Mouse (Mus musculus) embryonic facial prominence, embryonic 15.5 days (tissue): ENCODE data around the gene Mthfr. TPM values are rescaled to one million over a fixed set of nuclear protein-coding genes. Genes with fewer than 3 reads are reported as not detected.

ENCODE experiments used
- ATAC-seq: fragments of 200-750 bp; cut with Nextera tagmentation; 2 replicates; pipeline ENCODE4 v1.8.0; 2017; ENCODE audit warnings: low read depth, moderate TSS enrichment; ENCODE audit not compliant: insufficient number of reproducible peaks, low FRiP score, low TSS enrichment
- H3K27ac ChIP-seq: fragments of 300-500 bp; sonication (generic); replicated peaks from 2 replicates; pipeline ENCODE4 v1.5.1; 2015; ENCODE audit warnings: mild to moderate bottlenecking, inconsistent platforms
- H3K27me3 ChIP-seq: fragments of 300-500 bp; sonication (generic); 2 replicates; pipeline ENCODE4 v1.6.1; 2015; ENCODE audit warnings: inconsistent platforms
- H3K36me3 ChIP-seq: fragments of 300-500 bp; sonication (generic); 2 replicates; pipeline ENCODE4 v1.6.1; 2015; ENCODE audit warnings: mild to moderate bottlenecking, inconsistent platforms
- H3K4me1 ChIP-seq: fragments of 300-500 bp; sonication (generic); 2 replicates; pipeline ENCODE4 v1.6.1; 2015; ENCODE audit warnings: inconsistent platforms
- H3K4me2 ChIP-seq: fragments of 300-500 bp; sonication (generic); replicated peaks from 2 replicates; pipeline ENCODE4 v1.6.1; 2015; ENCODE audit warnings: mild to moderate bottlenecking, inconsistent platforms
- H3K4me3 ChIP-seq: fragments of 300-500 bp; sonication (generic); replicated peaks from 2 replicates; pipeline ENCODE4 v1.5.1; 2015; ENCODE audit warnings: mild to moderate bottlenecking, inconsistent platforms
- H3K9ac ChIP-seq: fragments of 300-500 bp; sonication (generic); 2 replicates; pipeline ENCODE4 v1.6.1; 2015; ENCODE audit warnings: inconsistent platforms
- H3K9me3 ChIP-seq: fragments of 300-500 bp; sonication (generic); replicated peaks from 2 replicates; pipeline ENCODE4 v1.6.1; 2016; ENCODE audit warnings: inconsistent platforms
- WGBS: fragments of 180-500 bp; shearing (Covaris S2); methylation state at CpG from one replicate; pipeline ENCODE4 v1.1.7; 2015; 5-methylcytosine and 5-hydroxymethylcytosine counted together
- polyA plus RNA-seq: library from polyadenylated mRNA; unstranded; fragments of >200 nt; fragmentation: Nextera tagmentation; extraction: Ambion mirVana; gene quantifications from 2 replicates; pipeline ENCODE4 v1.2.1, GENCODE M21; 2015

Gene Mthfr
- polyA plus RNA-seq, 1 experiment from 2014 or later, result 24.9 TPM

GRCm38 (mm10) chr4:148054961-148055695 lies 16.3 kb downstream of the Mthfr start:
- WGBS, result 91% methylated on average over 21 of the region's 21 CpGs
- no peak overlapping the region for H3K9ac ChIP-seq
- no peak overlapping the region for H3K4me3 ChIP-seq
- no peaks in the 10 kb centered on the region for H3K4me1 ChIP-seq
- H3K27ac ChIP-seq, result no peak overlapping the region
- H3K9me3 ChIP-seq, result no peaks in the 10 kb centered on the region
- peaks cover 85% of the 10 kb centered on the region for H3K36me3 ChIP-seq
- no peak for ATAC-seq
- H3K27me3 ChIP-seq, result no peaks in the 10 kb centered on the region
- H3K4me2 ChIP-seq, result no peak overlapping the region

- H3K9me3 ChIP-seq, result no peaks in the 10 kb centered on the region
- H3K4me1 ChIP-seq, result no peaks in the 10 kb centered on the region
- H3K9ac ChIP-seq, result no peak overlapping the region
- peaks cover 74% of the 10 kb centered on the region for H3K36me3 ChIP-seq
- WGBS, result 79% methylated on average over 7 of the region's 7 CpGs
- no peak overlapping the region for H3K4me2 ChIP-seq
- ATAC-seq, result no peak
- H3K27ac ChIP-seq, result 0 out of 2 replicates have a peak overlapping the region, but pooled peaks have one; percentile 17
- no peaks in the 10 kb centered on the region for H3K27me3 ChIP-seq
- H3K4me3 ChIP-seq, result no peak overlapping the region
These were observed 17.4 kb downstream of the Mthfr start for GRCm38 (mm10) chr4:148056246-148056645.

DNA sequence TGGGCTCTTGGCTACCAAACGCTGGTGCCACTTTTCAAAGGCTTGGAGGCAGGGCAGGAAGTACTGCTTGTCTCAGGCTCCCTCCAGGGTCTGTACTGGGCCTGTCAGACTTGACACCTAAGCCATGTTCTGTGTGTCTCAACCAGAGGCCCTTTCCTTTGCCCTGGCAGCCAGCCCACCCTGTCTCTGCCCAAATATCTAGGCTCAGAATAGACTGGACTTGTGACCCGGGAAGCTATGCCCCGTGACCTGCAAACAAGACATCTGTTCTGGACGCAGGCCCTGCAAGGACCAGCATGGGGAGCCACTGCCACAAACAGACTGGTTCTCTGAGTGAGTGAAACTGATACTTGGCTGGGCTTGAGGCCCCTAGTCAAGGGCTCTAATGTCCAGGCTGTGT lies 17.9 kb downstream of the Mthfr start:
- no peak overlapping the region for H3K4me3 ChIP-seq
- peaks cover 69% of the 10 kb centered on the region for H3K36me3 ChIP-seq
- WGBS, result 75% methylated on average over 4 of the region's 4 CpGs
- no peaks in the 10 kb centered on the region for H3K9me3 ChIP-seq
- no peak for ATAC-seq
- H3K27ac ChIP-seq, result 0 out of 2 replicates have a peak overlapping the region, but pooled peaks have one; percentile 17
- H3K4me1 ChIP-seq, result no peaks in the 10 kb centered on the region
- H3K9ac ChIP-seq, result no peak overlapping the region
- H3K27me3 ChIP-seq, result no peaks in the 10 kb centered on the region
- H3K4me2 ChIP-seq, result no peak overlapping the region

DNA sequence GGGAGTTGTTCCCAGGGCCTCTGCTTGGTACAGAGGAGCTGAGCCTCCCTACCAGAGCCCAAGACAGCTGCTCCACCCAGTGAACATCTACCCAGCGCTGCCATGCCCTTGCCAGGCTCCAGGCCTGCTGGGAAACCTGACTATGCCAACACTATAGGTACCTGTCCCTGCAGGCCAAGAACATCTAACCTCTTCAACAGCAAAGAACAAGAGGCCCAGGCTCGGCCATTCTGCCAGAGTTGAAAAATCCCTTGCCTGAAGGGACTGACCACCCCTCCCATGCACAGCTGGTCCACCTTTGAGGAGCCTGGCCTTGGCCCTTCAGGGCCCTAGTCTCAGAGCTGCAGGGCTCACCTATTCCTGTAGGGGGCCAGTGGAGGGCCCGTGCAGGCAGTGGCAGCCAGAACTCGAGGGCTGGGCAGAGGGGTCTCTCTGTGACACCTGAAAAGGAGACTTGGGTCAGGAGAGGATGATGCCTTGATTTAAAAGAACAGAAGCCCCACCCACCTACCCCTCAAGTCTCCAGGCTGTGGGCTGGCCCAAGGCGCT lies 18.9 kb downstream of the Mthfr start:
- Histone ChIP-seq H3K4me2 (no peak overlapping the region), H3K36me3 (peaks cover 59% of the 10 kb centered on the region), H3K9me3 (no peaks in the 10 kb centered on the region), H3K4me3 (no peak overlapping the region), H3K27me3 (no peaks in the 10 kb centered on the region), H3K4me1 (no peaks in the 10 kb centered on the region), H3K9ac (no peak overlapping the region), H3K27ac (no peak overlapping the region)
- WGBS, result 62% methylated on average over 5 of the region's 5 CpGs
- ATAC-seq, result no peak

DNA sequence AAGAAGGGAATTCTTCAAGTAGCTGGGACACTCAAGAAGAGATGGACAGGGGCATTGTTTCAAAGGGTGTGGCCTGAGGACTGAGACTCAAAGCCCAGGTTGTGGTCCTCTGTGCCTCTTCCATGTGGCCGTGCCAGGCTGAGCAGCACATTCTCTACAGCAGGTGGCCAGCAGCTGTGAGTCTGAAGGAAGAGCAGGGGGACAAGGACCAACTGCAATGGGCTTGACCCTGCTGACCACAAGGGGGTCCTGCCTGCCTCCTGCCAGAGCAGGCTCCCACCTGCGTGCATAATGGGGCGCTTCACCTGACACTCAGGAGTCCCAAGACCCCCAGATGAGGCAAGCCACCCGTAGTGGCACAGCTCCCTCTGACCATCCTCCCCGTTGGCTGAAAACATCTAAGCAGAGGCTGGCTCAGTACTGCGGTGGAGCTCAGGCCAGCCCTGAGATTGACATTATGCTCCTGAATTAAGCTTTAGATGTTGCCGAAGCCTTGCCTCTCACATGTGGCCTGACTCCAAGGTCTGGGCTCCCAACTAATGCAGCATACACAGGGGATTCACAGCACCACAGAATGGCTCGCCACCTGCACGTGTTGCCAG lies 19.4 kb downstream of the Mthfr start:
- no peak overlapping the region for H3K4me3 ChIP-seq
- no peak overlapping the region for H3K4me2 ChIP-seq
- no peaks in the 10 kb centered on the region for H3K9me3 ChIP-seq
- WGBS, result 84% methylated on average over 9 of the region's 9 CpGs
- no peak overlapping the region for H3K9ac ChIP-seq
- peaks cover 54% of the 10 kb centered on the region for H3K36me3 ChIP-seq
- no peak overlapping the region for H3K27ac ChIP-seq
- no peaks in the 10 kb centered on the region for H3K4me1 ChIP-seq
- ATAC-seq, result no peak
- no peaks in the 10 kb centered on the region for H3K27me3 ChIP-seq

DNA sequence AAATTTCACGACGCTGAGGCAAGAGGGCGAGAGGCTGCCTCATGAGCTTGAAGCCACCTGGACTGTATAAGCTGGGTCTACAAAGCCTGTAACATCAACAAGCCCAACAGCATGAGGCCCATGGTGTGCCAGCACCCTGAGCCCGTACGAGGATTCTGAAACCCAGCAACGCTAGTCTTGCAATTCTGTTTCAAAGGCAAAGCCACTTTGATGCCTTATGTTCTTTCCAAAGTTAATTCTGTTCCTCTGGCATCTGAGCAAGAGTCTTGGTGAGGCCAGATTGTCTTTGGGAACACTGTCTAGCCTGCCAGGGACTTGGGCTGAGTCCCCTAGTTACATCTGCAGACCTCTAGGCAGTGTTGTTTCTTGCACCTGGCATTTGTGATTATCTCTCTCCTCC lies 20.1 kb downstream of the Mthfr start:
- no peak for ATAC-seq
- Histone ChIP-seq H3K27ac (no peak overlapping the region), H3K27me3 (no peaks in the 10 kb centered on the region), H3K4me3 (no peak overlapping the region), H3K36me3 (peaks cover 47% of the 10 kb centered on the region), H3K4me2 (no peak overlapping the region), H3K9ac (no peak overlapping the region), H3K9me3 (no peaks in the 10 kb centered on the region), H3K4me1 (no peaks in the 10 kb centered on the region)
- WGBS, result 93% methylated on average over 6 of the region's 6 CpGs

- Histone ChIP-seq H3K9me3 (no peaks in the 10 kb centered on the region), H3K36me3 (peaks cover 35% of the 10 kb centered on the region), H3K4me1 (no peaks in the 10 kb centered on the region), H3K27ac (no peak overlapping the region), H3K4me3 (no peak overlapping the region), H3K9ac (no peak overlapping the region), H3K27me3 (no peaks in the 10 kb centered on the region), H3K4me2 (no peak overlapping the region)
- 49% methylated on average over 13 of the region's 13 CpGs for WGBS
- ATAC-seq, result no peak
These were observed 21.5 kb downstream of the Mthfr start for GRCm38 (mm10) chr4:148060120-148061085.

DNA sequence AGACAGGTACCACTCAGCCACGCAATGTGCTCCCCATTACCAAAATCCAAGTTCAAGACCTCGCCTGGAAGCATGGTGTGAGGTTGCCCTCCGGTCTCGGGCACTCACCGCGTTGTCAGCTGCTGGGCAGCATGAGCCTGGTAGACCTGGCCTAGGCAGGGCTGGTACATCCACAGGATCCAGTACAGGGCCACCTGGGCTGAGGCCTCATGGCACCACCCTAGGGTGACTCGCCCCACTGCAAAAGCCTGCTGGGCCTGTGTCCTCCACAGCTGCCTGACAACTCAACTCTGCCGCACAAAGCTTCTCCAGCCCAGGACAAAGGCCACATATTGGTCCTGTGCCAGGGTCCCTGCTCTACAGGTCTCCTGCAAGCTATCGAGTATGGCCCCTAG lies 22.2 kb downstream of the Mthfr start:
- Histone ChIP-seq H3K4me3 (no peak overlapping the region), H3K36me3 (peaks cover 28% of the 10 kb centered on the region), H3K4me1 (0 out of 2 replicates have a peak, but pooled peaks cover 4% of the 10 kb centered on the region), H3K9me3 (no peaks in the 10 kb centered on the region), H3K4me2 (no peak overlapping the region), H3K27ac (no peak overlapping the region), H3K9ac (no peak overlapping the region), H3K27me3 (no peaks in the 10 kb centered on the region)
- 87% methylated on average over 9 of the region's 9 CpGs for WGBS
- no peak for ATAC-seq

GRCm38 (mm10) chr4:148065702-148066400 lies 27.0 kb downstream of the Mthfr start:
- Histone ChIP-seq H3K4me2 (no peak overlapping the region), H3K9me3 (no peaks in the 10 kb centered on the region), H3K27me3 (no peaks in the 10 kb centered on the region), H3K36me3 (no peaks in the 10 kb centered on the region), H3K4me1 (0 out of 2 replicates have a peak, but pooled peaks cover 8% of the 10 kb centered on the region), H3K9ac (no peak overlapping the region), H3K4me3 (no peak overlapping the region), H3K27ac (no peak overlapping the region)
- ATAC-seq, result no peak
- 41% methylated on average over 6 of the region's 6 CpGs for WGBS

GRCm38 (mm10) chr4:148066401-148066744 lies 27.5 kb downstream of the Mthfr start:
- Histone ChIP-seq H3K9me3 (no peaks in the 10 kb centered on the region), H3K4me2 (no peak overlapping the region), H3K27me3 (no peaks in the 10 kb centered on the region), H3K4me1 (peaks cover 9% of the 10 kb centered on the region; the same call in 1 of the 2 replicates), H3K4me3 (no peak overlapping the region), H3K9ac (no peak overlapping the region), H3K36me3 (no peaks in the 10 kb centered on the region), H3K27ac (no peak overlapping the region)
- no peak for ATAC-seq
- 51% methylated on average over 9 of the region's 9 CpGs for WGBS
